Mouse (Mus musculus): ENCODE results near the gene Asgr2. TPM values are rescaled to one million over a fixed set of nuclear protein-coding genes. Genes with fewer than 3 reads are reported as not detected.
"Not testable (repeated sequence)": the region's sequence is repeated elsewhere in the genome, so short reads cannot be mapped to it uniquely, and the experiment has no call there.

Asgr2 gene
- polyA plus RNA-seq, 1 experiment from 2014 or later, result 0.19 TPM

- Histone ChIP-seq H3K4me2 (replicated peaks; ENCODE audit: low read depth) (no peak overlapping the region), H3K27me3 (ENCODE audit: control insufficient read depth, insufficient read depth, low read length) (no peaks in the 10 kb centered on the region), H3K9ac (ENCODE audit: low read length) (no peak overlapping the region), H3K4me3 (ENCODE audit: low read depth, low read length) (no peak overlapping the region), H3K27ac (replicated peaks) (no peak overlapping the region), H3K9me3 (ENCODE audit: control insufficient read depth, low read length) (no peaks in the 10 kb centered on the region), H3K36me3 (ENCODE audit: control insufficient read depth, insufficient read depth, low read length) (no peaks in the 10 kb centered on the region), H3K4me1 (replicated peaks; ENCODE audit: control insufficient read depth, insufficient read depth) (no peaks in the 10 kb centered on the region)
- 51% methylated on average over 3 of the region's 3 CpGs for WGBS
- TF ChIP-seq CTCF (IDR thresholded peaks at IDR 0.05; ENCODE audit: low read depth) (no peak), EP300 (optimal IDR thresholded peaks at IDR 0.05) (no peak)
- ATAC-seq (ENCODE audit: low FRiP score, low TSS enrichment), result no peak
- no peak for DNase-seq (ENCODE audit: low spot score)
Measured at GRCm38 (mm10) chr11:70068245-70068644, 24.2 kb upstream of the Asgr2 start.

GRCm38 (mm10) chr11:70070057-70070456 is 22.4 kb upstream of the Asgr2 start:
- no peaks in the 10 kb centered on the region; the same call in 1 of the 2 replicates for H3K4me1 ChIP-seq (replicated peaks; ENCODE audit: control insufficient read depth, insufficient read depth)
- 57% methylated on average over 6 of the region's 6 CpGs for WGBS
- no peaks in the 10 kb centered on the region for H3K27me3 ChIP-seq (ENCODE audit: control insufficient read depth, insufficient read depth, low read length)
- no peaks in the 10 kb centered on the region for H3K9me3 ChIP-seq (ENCODE audit: control insufficient read depth, low read length)
- H3K27ac ChIP-seq (replicated peaks), result 0 out of 2 replicates have a peak overlapping the region, but pooled peaks have one; percentile 3
- no peak overlapping the region for H3K9ac ChIP-seq (ENCODE audit: low read length)
- DNase-seq (ENCODE audit: low spot score), result no peak
- no peak overlapping the region for H3K4me3 ChIP-seq (ENCODE audit: low read depth, low read length)
- no peak for ATAC-seq (ENCODE audit: low FRiP score, low TSS enrichment)
- H3K4me2 ChIP-seq (replicated peaks; ENCODE audit: low read depth), result no peak overlapping the region
- H3K36me3 ChIP-seq (ENCODE audit: control insufficient read depth, insufficient read depth, low read length), result no peaks in the 10 kb centered on the region
- TF ChIP-seq CTCF (IDR thresholded peaks at IDR 0.05; ENCODE audit: low read depth), result no peak
- TF ChIP-seq EP300 (optimal IDR thresholded peaks at IDR 0.05), result no peak

GRCm38 (mm10) chr11:70070603-70071002 is 21.8 kb upstream of the Asgr2 start:
- H3K36me3 ChIP-seq (ENCODE audit: control insufficient read depth, insufficient read depth, low read length); H3K4me3 ChIP-seq (ENCODE audit: low read depth, low read length); H3K9me3 ChIP-seq (ENCODE audit: control insufficient read depth, low read length); DNase-seq (ENCODE audit: low spot score); ATAC-seq (ENCODE audit: low FRiP score, low TSS enrichment); H3K27me3 ChIP-seq (ENCODE audit: control insufficient read depth, insufficient read depth, low read length); H3K4me2 ChIP-seq (replicated peaks; ENCODE audit: low read depth); H3K4me1 ChIP-seq (replicated peaks; ENCODE audit: control insufficient read depth, insufficient read depth); H3K27ac ChIP-seq (replicated peaks); H3K9ac ChIP-seq (ENCODE audit: low read length): not testable (repeated sequence)
- 62% methylated on average over 3 of the region's 3 CpGs for WGBS

- Histone ChIP-seq H3K36me3 (ENCODE audit: control insufficient read depth, insufficient read depth, low read length) (no peaks in the 10 kb centered on the region), H3K4me2 (replicated peaks; ENCODE audit: low read depth) (no peak overlapping the region), H3K9ac (ENCODE audit: low read length) (no peak overlapping the region), H3K4me3 (ENCODE audit: low read depth, low read length) (no peak overlapping the region), H3K9me3 (ENCODE audit: control insufficient read depth, low read length) (no peaks in the 10 kb centered on the region), H3K27ac (replicated peaks) (no peak overlapping the region), H3K27me3 (ENCODE audit: control insufficient read depth, insufficient read depth, low read length) (no peaks in the 10 kb centered on the region), H3K4me1 (replicated peaks; ENCODE audit: control insufficient read depth, insufficient read depth) (no peaks in the 10 kb centered on the region; the same call in 1 of the 2 replicates)
- TF ChIP-seq EP300 (optimal IDR thresholded peaks at IDR 0.05), result no peak
- peak; percentile 92 for TF ChIP-seq CTCF (IDR thresholded peaks at IDR 0.05; ENCODE audit: low read depth)
- ATAC-seq (ENCODE audit: low FRiP score, low TSS enrichment) (peak; percentile 51; the same call in 1 of the 2 replicates), DNase-seq (ENCODE audit: low spot score) (peak; percentile 84)
- WGBS, result 35% methylated on average over 17 of the region's 17 CpGs
Measured at GRCm38 (mm10) chr11:70074379-70075071, 17.9 kb upstream of the Asgr2 start.

- H3K4me1 ChIP-seq (replicated peaks; ENCODE audit: control insufficient read depth, insufficient read depth), result no peaks in the 10 kb centered on the region; the same call in 1 of the 2 replicates
- H3K9ac ChIP-seq (ENCODE audit: low read length), result no peak overlapping the region
- H3K36me3 ChIP-seq (ENCODE audit: control insufficient read depth, insufficient read depth, low read length), result no peaks in the 10 kb centered on the region
- H3K27me3 ChIP-seq (ENCODE audit: control insufficient read depth, insufficient read depth, low read length), result no peaks in the 10 kb centered on the region
- H3K4me2 ChIP-seq (replicated peaks; ENCODE audit: low read depth), result no peak overlapping the region
- TF ChIP-seq CTCF (IDR thresholded peaks at IDR 0.05; ENCODE audit: low read depth) (no peak), EP300 (optimal IDR thresholded peaks at IDR 0.05) (no peak)
- no peaks in the 10 kb centered on the region for H3K9me3 ChIP-seq (ENCODE audit: control insufficient read depth, low read length)
- peak; percentile 70 for ATAC-seq (ENCODE audit: low FRiP score, low TSS enrichment)
- no peak overlapping the region for H3K27ac ChIP-seq (replicated peaks)
- DNase-seq (ENCODE audit: low spot score), result peak; percentile 35
- H3K4me3 ChIP-seq (ENCODE audit: low read depth, low read length), result no peak overlapping the region
- 67% methylated on average over 6 of the region's 6 CpGs for WGBS
Measured at GRCm38 (mm10) chr11:70075581-70075980, 16.9 kb upstream of the Asgr2 start.

GRCm38 (mm10) chr11:70077441-70077840 is 15.0 kb upstream of the Asgr2 start:
- Histone ChIP-seq H3K9ac (ENCODE audit: low read length) (no peak overlapping the region), H3K9me3 (ENCODE audit: control insufficient read depth, low read length) (no peaks in the 10 kb centered on the region), H3K4me3 (ENCODE audit: low read depth, low read length) (no peak overlapping the region), H3K36me3 (ENCODE audit: control insufficient read depth, insufficient read depth, low read length) (no peaks in the 10 kb centered on the region), H3K4me1 (replicated peaks; ENCODE audit: control insufficient read depth, insufficient read depth) (no peaks in the 10 kb centered on the region; the same call in 1 of the 2 replicates), H3K27ac (replicated peaks) (no peak overlapping the region), H3K4me2 (replicated peaks; ENCODE audit: low read depth) (no peak overlapping the region), H3K27me3 (ENCODE audit: control insufficient read depth, insufficient read depth, low read length) (no peaks in the 10 kb centered on the region)
- WGBS, result 22% methylated on average over 1 of the region's 3 CpGs
- DNase-seq (ENCODE audit: low spot score) (no peak), ATAC-seq (ENCODE audit: low FRiP score, low TSS enrichment) (no peak)
- TF ChIP-seq EP300 (optimal IDR thresholded peaks at IDR 0.05) (no peak), CTCF (IDR thresholded peaks at IDR 0.05; ENCODE audit: low read depth) (no peak)

Data from stomach, postnatal 0 days (tissue).